Mouse (Mus musculus): Measurements from ENCODE around the gene Abcg8.
A peak's percentile ranks its signal among the peaks of the same experiment; 100 is the strongest.

The Abcg8 gene

DNA sequence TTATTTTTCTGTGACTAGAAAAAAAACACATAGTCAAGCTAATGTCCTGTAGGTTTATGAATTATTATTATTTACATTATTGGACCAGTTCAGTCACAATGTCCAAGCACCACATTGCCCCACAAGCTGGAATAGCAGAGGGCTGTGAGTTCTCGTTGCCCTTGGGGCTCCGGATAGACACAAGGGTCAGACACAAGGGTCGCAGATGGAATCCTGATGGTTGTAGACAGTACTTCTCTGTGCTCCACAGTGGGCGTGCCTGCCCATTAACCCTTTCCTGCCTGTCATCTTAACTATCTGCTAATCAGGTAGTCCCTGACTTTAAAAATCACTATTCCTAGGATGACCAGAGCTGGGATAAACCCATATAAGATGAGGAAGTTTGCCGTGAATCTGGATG, 17.9 kb upstream of the Abcg8 start:
- no peak for DNase-seq (ENCODE audit: low spot score in 2 of 2)

GRCm38 (mm10) chr17:84658951-84659350, 17.2 kb upstream of the Abcg8 start:
- DNase-seq (ENCODE audit: low spot score in 2 of 2), result no peak

GRCm38 (mm10) chr17:84665053-84665452, 11.0 kb upstream of the Abcg8 start:
- no peak for DNase-seq (ENCODE audit: low spot score in 2 of 2)

DNA sequence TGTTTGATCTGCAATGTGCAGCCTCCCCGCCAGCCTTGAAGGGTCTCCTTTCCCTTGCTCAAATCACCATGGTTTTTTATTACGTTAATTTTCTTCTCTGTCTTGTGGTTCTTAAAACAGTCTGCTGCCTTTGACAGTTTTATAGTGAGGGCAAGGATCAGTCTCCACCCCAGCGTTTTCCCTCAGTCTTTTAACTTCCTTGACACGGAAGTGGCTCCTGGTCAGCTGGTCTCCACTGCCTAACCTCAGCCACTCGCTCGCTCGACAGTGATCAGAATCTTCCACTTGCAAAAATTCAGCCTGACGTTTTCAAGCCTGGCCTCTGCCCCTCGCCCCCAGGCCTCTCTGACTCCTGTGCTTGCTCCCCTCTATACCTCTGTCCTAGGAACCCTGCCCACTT, 10.4 kb upstream of the Abcg8 start:
- DNase-seq (ENCODE audit: low spot score in 2 of 2), result no peak

DNA sequence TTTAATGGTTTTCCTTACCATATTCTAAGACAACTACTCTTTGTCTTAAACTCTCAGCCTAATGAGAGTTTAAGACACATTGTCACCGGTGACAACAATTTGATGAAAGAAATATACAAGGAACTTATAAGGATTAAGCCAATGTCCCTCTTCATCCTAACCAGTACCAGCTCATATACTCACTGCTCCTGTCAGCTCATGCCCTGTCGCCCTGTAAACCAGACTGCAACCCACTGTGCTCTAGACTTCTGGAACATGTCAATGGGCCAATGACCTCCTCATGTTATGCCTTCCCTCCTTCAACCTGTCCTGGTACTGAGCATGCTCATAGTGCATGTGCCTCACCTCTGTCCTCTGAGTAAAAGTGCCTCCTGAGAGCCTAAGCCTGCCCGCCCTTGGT, 8.3 kb upstream of the Abcg8 start:
- no peak for DNase-seq (ENCODE audit: low spot score in 2 of 2)

- DNase-seq (ENCODE audit: low spot score in 2 of 2), result no peak
These were observed 3.4 kb upstream of the Abcg8 start for GRCm38 (mm10) chr17:84672376-84673369.

DNA sequence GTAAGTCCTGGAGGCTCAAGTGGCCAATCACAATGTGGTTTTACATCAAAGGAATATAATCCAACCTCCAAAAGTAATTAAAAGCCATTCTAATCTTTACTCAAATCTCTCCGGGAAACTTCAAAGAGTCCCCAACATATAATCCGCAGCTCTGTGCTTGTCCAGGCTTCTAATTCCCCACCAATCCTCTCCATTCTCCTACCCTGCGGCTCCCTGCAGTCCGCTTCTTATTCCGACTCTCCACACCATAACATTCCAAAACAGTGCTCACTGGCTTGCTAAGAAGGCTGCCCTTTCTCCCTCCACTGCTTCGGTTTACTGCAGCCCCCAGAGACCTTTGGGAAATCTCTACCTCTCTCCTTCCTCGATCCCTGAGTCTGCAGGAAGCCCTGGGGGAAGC, 2.1 kb upstream of the Abcg8 start:
- DNase-seq (ENCODE audit: low spot score in 2 of 2), result no peak

DNA sequence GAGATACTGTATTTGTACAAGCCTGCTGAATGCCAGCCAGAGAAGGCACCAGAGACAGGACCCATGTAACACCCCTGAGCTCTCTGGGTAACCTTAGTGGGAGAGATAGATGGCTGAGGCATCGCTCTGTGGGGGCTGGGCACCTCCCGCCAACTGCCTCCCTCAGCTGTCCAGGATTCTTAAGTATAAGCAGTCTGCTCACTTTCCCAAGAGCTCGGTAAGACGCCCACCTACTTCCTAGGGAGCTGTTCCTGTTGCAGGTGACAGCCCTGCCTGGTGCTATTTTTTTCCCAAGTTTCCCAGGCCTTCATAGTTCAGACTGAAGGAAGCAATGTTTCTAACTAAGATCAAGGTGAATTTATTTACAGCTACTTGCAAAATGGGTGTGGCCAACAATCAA, 898 bp upstream of the Abcg8 start:
- no peak for DNase-seq (ENCODE audit: low spot score in 2 of 2)

DNA sequence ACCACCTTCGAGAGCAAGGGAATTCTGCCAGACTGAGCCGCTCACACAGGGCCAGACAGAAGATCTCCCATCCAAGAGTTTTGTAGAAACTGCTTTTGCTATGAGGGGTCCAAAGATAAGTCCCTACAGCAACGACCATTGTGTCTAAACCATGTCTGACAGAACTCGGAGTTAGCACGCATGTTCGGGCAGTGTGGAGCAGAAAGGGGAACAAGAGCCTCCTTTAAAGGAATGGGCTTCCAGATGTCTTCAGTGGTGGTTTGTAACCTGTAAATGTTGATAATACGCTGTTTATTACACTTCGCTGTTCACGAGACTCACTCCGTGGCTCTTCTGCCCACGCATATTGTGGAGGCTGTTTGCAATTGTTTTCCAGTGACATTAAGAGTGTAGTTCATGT, 1.5 kb downstream of the Abcg8 start:
- DNase-seq (ENCODE audit: low spot score in 2 of 2), result no peak

- DNase-seq (ENCODE audit: low spot score in 2 of 2), result no peak
These were observed 5.6 kb downstream of the Abcg8 start for GRCm38 (mm10) chr17:84681670-84682069.

- DNase-seq (ENCODE audit: low spot score in 2 of 2), result no peak
These were observed 6.9 kb downstream of the Abcg8 start, which contains the start of gene Abcg5 for GRCm38 (mm10) chr17:84682734-84683717. TSS of gene Abcg5 (minus strand) at chr17:84683011.

DNA sequence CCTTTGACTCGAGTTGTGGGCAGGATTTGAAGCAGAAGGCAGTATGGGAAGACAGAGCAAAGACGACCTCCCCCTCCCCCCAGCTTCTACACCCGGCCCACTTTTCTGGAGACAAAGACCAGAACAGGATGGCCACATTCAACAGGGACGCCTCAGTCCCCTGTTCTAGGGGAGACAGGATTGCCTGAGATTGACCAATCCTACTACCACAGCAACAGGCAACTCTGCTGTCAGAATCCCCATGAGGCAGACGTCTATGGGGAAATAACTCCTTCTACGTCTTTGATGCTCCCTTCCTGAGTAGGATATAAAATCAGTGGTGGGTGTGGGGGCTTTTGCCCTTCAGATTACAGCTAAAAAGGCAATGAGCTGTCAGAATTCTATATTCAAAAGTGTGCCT, 8.2 kb downstream of the Abcg8 start:
- no peak for DNase-seq (ENCODE audit: low spot score in 2 of 2)

GRCm38 (mm10) chr17:84685286-84685685, 9.2 kb downstream of the Abcg8 start:
- DNase-seq (ENCODE audit: low spot score in 2 of 2), result no peak

DNA sequence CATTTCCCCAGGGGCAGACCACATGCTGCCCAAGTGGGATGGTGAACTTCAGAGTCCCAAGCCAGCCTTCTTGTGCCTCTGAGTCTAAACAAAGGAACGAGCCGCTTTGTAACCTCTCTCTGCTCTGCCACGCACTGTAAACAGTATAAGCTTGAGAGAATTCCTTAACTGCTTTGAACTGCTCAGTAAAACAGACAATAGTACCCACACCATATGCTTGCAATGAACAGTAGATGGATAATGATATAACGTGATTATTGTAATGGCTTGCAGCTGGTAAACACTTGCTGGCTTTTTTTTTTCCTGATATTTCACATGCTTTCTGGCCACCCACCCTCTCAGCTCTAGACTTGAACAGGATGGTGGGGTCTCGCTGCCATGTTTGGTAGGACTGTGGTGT, 11.9 kb downstream of the Abcg8 start:
- no peak for DNase-seq (ENCODE audit: low spot score in 2 of 2)

DNA sequence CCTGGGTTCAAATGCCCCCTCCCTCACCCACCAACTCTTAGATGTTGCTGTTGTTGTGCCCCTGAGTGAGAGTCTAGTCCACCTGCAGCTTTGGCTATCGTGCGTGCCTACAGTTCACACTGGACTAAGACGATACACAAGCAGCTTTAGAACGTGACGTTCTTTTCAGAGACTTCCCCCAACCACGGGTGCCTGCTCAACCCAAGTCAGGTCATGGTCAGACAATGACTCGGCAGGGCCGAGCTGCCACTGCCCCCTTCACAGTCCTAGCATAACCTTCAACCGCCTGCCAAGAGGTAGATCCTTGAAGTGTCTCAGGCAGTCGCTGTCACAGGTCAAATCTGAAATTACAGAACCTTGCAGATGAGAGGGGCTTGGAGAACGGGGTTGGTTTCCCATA, 12.7 kb downstream of the Abcg8 start:
- no peak for DNase-seq (ENCODE audit: low spot score in 2 of 2)

DNA sequence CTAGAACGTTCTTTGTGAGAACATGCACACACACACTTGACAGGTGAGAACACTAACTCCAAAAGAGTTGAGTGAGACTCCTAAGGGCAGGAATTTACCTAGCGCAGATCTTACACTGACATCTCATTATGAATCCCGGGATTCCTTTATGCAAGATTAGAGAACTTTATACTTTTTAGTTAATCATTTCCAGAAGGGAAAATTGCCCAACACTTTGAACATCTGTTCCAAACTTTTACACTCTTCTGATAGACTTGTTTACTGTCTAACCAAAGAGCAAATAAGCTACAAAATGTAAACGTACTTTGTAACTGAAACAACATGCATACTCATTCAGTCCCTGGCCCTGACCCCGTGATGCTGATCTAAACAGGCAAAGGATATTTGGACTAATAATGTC, 13.2 kb downstream of the Abcg8 start:
- DNase-seq (ENCODE audit: low spot score in 2 of 2), result no peak

DNA sequence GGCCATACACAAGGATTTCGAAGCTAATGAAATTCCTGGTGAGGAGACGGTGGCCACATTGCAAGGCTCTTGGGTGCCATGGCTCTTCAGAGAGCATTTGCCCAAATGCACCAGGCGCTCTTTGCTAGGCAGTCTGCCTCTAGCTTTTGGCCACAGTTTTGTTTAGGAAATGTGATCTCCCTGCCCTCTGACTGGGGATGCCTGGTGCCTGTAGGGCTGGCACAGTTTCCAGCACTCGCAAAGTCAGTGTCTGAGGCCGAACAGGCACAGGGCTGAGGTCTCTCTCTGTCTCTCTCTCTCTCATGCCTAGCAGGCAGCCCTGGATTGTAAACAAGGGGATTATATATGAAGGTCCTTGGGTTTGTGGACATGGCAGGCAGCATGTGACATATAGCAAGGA, 14.0 kb downstream of the Abcg8 start:
- no peak for DNase-seq (ENCODE audit: low spot score in 2 of 2)

- DNase-seq (ENCODE audit: low spot score in 2 of 2), result peak in 1 of 2 experiments; percentile 13
These were observed 17.6 kb downstream of the Abcg8 start for GRCm38 (mm10) chr17:84693741-84694140.

GRCm38 (mm10) chr17:84696537-84696936, 20.4 kb downstream of the Abcg8 start:
- no peak for DNase-seq (ENCODE audit: low spot score in 2 of 2)

GRCm38 (mm10) chr17:84698727-84699126, 22.6 kb downstream of the Abcg8 start:
- peak in 1 of 2 experiments; percentile 58 for DNase-seq (ENCODE audit: low spot score in 2 of 2)

- no peak for DNase-seq (ENCODE audit: low spot score in 2 of 2)
These were observed 31.3 kb downstream of the Abcg8 start for GRCm38 (mm10) chr17:84707407-84707806.

- no peak for DNase-seq (ENCODE audit: low spot score in 2 of 2)
These were observed 32.7 kb downstream of the Abcg8 start for GRCm38 (mm10) chr17:84708818-84709217.
